Mouse (Mus musculus): ENCODE measurements around the gene Samd4.

Gene Samd4

GRCm38 (mm10) chr14:47127987-47128386 lies 245.3 kb downstream of the Samd4 start:
- no peak for DNase-seq

- no peak for DNase-seq
Measured at GRCm38 (mm10) chr14:47133948-47134347, 251.3 kb downstream of the Samd4 start.

- no peak for DNase-seq
Measured at GRCm38 (mm10) chr14:47136637-47137036, 254.0 kb downstream of the Samd4 start.

GRCm38 (mm10) chr14:47138853-47139252 lies 256.2 kb downstream of the Samd4 start:
- no peak for DNase-seq

GRCm38 (mm10) chr14:47144326-47144725 lies 261.7 kb downstream of the Samd4 start:
- DNase-seq: no peak

GRCm38 (mm10) chr14:47151306-47151705 lies 268.7 kb downstream of the Samd4 start:
- DNase-seq: no peak

- DNase-seq: no peak
Measured at GRCm38 (mm10) chr14:47154303-47154702, 271.6 kb downstream of the Samd4 start.
